Mouse (Mus musculus): ENCODE measurements around the gene Hacd2. TPM values are rescaled to one million over a fixed set of nuclear protein-coding genes. Genes with fewer than 3 reads are reported as not detected.

Gene Hacd2
- polyA plus RNA-seq, 1 experiment from 2014 or later = 89.1 TPM

- ATAC-seq (ENCODE audit: borderline replicate concordance, extremely low read depth, low FRiP score, low TSS enrichment) = no peak
- 21% methylated on average over 11 of the region's 11 CpGs for WGBS
- H3K4me1 ChIP-seq = peaks cover 11% of the 10 kb centered on the region
- H3K27me3 ChIP-seq = no peaks in the 10 kb centered on the region
- peak overlapping the region; percentile 33 for H3K4me2 ChIP-seq
- no peaks in the 10 kb centered on the region for H3K36me3 ChIP-seq
- no peak overlapping the region for H3K4me3 ChIP-seq
- H3K9ac ChIP-seq = no peak overlapping the region
- no peak overlapping the region for H3K27ac ChIP-seq
- no peaks in the 10 kb centered on the region for H3K9me3 ChIP-seq
Observed at GRCm38 (mm10) chr16:35139873-35140619, 117.8 kb downstream of the Hacd2 start.

DNA sequence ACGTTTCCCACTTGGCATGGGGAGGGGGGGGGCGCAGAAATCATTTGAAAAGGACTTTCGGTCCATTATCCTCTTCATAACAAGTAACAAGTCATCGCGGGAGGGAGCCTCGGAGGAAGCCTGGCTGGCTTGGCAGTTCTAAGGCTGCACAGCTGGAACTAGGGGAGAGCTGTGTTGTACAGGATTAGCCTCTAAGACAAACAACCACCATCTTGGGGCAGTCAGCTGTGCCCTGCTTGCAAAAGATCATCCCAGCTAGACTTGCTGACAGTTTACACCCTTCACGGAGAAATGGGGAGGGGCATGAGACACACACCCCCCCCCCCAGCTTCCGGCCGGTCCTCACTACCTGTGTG lies 118.4 kb downstream of the Hacd2 start:
- Histone ChIP-seq H3K9me3 (no peaks in the 10 kb centered on the region), H3K27me3 (no peaks in the 10 kb centered on the region), H3K4me1 (peaks cover 11% of the 10 kb centered on the region), H3K4me2 (peak overlapping the region; percentile 33), H3K9ac (no peak overlapping the region), H3K4me3 (no peak overlapping the region), H3K27ac (no peak overlapping the region), H3K36me3 (no peaks in the 10 kb centered on the region)
- ATAC-seq (ENCODE audit: borderline replicate concordance, extremely low read depth, low FRiP score, low TSS enrichment) = no peak
- whole genome bisulfite sequencing = 34% methylated on average over 9 of the region's 9 CpGs

DNA sequence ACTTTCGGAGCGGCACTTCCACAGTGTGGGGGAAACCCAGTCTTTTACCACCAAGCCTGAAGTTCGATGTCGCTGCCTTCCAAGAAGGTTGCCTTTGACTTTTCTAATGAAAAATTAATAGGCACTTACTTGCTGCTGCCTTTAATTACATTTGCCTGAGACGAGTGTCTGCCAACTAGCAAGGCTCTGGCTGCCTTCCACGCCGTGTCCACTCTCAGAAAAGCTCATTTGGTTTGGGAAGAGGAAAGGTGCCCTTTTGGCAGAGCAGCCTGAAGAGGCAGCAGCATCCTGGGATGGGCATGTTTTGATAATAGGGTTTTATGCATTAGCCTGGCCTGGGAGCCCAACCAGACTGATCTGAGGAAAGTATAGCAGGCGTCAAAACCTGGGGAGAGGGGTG lies 119.6 kb downstream of the Hacd2 start:
- no peak overlapping the region for H3K27ac ChIP-seq
- H3K4me2 ChIP-seq = no peak overlapping the region
- H3K4me3 ChIP-seq = no peak overlapping the region
- no peak overlapping the region for H3K9ac ChIP-seq
- 74% methylated on average over 8 of the region's 8 CpGs for WGBS
- peaks cover 11% of the 10 kb centered on the region for H3K4me1 ChIP-seq
- no peaks in the 10 kb centered on the region for H3K36me3 ChIP-seq
- H3K27me3 ChIP-seq = no peaks in the 10 kb centered on the region
- no peaks in the 10 kb centered on the region for H3K9me3 ChIP-seq
- no peak for ATAC-seq (ENCODE audit: borderline replicate concordance, extremely low read depth, low FRiP score, low TSS enrichment)

DNA sequence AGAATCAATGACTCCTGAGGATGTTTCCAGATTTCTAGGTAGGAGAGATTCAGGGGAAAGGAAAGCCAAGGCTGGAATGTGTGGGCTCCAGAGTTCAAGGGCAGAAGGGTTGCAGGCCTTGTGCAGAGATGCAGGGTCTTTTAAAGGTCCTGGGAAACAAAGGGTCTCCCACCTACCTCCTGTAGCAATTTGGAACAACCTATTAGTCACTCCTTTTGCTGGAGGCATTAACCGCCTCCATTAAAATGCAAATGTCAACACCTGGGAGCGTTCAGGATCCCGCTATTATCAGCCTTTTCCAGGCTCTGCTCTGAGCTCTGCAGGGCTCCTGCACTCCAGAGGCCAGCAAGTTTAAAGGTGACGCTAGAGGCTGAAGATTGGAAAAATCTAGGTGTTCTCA lies 123.9 kb downstream of the Hacd2 start:
- Histone ChIP-seq H3K36me3 (no peaks in the 10 kb centered on the region), H3K27ac (no peak overlapping the region), H3K9ac (no peak overlapping the region), H3K4me2 (no peak overlapping the region), H3K4me3 (no peak overlapping the region), H3K4me1 (no peaks in the 10 kb centered on the region), H3K27me3 (no peaks in the 10 kb centered on the region), H3K9me3 (no peaks in the 10 kb centered on the region)
- no peak for ATAC-seq (ENCODE audit: borderline replicate concordance, extremely low read depth, low FRiP score, low TSS enrichment)
- 26% methylated on average over 4 of the region's 4 CpGs for WGBS

- no peaks in the 10 kb centered on the region for H3K36me3 ChIP-seq
- no peak overlapping the region for H3K4me3 ChIP-seq
- no peaks in the 10 kb centered on the region for H3K9me3 ChIP-seq
- WGBS = 5% methylated on average over 12 of the region's 12 CpGs
- no peak overlapping the region for H3K27ac ChIP-seq
- H3K9ac ChIP-seq = no peak overlapping the region
- peaks cover 21% of the 10 kb centered on the region for H3K4me1 ChIP-seq
- peak overlapping the region; percentile 99; the same call in 1 of the 2 replicates for H3K4me2 ChIP-seq
- H3K27me3 ChIP-seq = peaks cover 66% of the 10 kb centered on the region
- ATAC-seq (ENCODE audit: borderline replicate concordance, extremely low read depth, low FRiP score, low TSS enrichment) = no peak
Observed at GRCm38 (mm10) chr16:35153146-35153755, 131.0 kb downstream of the Hacd2 start.

DNA sequence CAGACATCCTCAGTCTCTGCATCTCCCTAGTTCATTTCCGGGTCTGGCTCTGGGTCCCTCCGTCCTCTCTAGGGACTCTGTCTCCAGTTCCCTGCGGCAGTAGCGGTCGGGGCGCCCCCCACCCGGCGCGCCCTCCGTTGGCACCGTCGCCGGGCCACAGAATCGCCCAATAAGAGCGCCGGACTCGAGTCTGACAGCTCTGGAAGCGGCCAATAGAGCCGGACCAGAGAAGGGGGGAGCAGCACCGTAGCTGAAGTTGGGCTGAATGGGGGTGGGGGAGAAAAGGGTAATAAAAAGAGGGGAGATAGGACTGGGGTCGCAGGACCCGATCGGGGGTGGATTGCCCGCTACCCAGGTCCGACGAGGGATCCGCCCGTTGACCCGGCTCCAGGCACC lies 132.0 kb downstream of the Hacd2 start:
- H3K27me3 ChIP-seq = peaks cover 73% of the 10 kb centered on the region
- H3K4me2 ChIP-seq = peak overlapping the region; percentile 99
- under 1% methylated on average over 29 of the region's 29 CpGs for WGBS
- peaks cover 21% of the 10 kb centered on the region for H3K4me1 ChIP-seq
- no peaks in the 10 kb centered on the region for H3K9me3 ChIP-seq
- peak overlapping the region; percentile 61 for H3K9ac ChIP-seq
- H3K4me3 ChIP-seq = peak overlapping the region; percentile 66
- peak; percentile 56; the same call in 1 of the 2 replicates for ATAC-seq (ENCODE audit: borderline replicate concordance, extremely low read depth, low FRiP score, low TSS enrichment)
- H3K36me3 ChIP-seq = no peaks in the 10 kb centered on the region
- H3K27ac ChIP-seq = no peak overlapping the region

DNA sequence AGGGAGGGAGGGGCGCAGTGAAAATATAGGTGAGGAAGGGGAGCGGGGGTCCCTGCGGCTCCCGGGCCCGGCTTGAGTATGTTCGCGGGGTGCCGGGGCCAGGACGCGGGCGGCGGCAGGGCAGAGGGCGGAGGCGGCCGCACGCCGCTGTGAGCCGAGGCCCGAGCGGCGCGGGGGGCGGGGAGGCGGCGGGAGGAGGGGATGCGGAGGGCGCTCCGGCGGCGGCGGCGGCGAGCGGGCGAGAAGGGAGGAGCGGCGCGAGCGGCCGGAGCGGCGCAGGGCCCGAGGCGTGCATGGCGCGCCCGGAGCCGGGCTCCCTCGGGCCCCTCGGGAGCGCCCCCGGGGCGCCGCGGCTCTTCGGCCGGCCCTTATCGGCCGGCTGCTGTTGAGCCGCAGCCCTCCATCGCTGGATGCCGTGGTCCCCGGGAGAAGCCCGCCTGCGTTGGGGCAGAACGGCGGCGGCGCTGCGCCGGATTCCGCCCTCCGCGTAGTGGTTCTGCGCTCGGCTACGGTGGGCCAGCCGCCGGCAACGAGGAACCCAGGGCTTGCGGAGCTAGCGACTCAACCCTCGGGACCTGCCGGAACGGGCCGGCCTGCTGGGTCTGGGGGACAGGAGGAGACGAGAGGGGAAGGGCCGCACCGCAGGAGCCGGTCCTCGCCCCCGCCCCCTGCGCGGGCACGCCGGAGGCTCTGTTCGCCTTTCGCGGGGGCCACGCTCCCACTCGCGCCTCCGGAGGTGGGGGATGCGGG lies 132.6 kb downstream of the Hacd2 start, which contains the start of gene Adcy5:
Gene Adcy5, plus strand, starts transcription at position 237 of the 750 bp plus-strand sequence.
- peak within 1 kb of the TSS; percentile 61 for H3K9ac ChIP-seq
- under 1% methylated on average over 58 of the region's 104 CpGs for WGBS
- peaks cover 73% of the 10 kb centered on the region for H3K27me3 ChIP-seq
- no peaks in the 10 kb centered on the region for H3K36me3 ChIP-seq
- peak within 1 kb of the TSS; percentile 35; the same call in 1 of the 2 replicates for H3K27ac ChIP-seq
- H3K9me3 ChIP-seq = no peaks in the 10 kb centered on the region
- ATAC-seq (ENCODE audit: borderline replicate concordance, extremely low read depth, low FRiP score, low TSS enrichment) = peak; percentile 50
- H3K4me2 ChIP-seq = peak within 1 kb of the TSS; percentile 99
- peaks cover 21% of the 10 kb centered on the region for H3K4me1 ChIP-seq
- H3K4me3 ChIP-seq = peak within 1 kb of the TSS; percentile 66

GRCm38 (mm10) chr16:35155391-35156305 lies 133.4 kb downstream of the Hacd2 start:
- peak; percentile 33 for ATAC-seq (ENCODE audit: borderline replicate concordance, extremely low read depth, low FRiP score, low TSS enrichment)
- Histone ChIP-seq H3K4me3 (peak overlapping the region; percentile 66), H3K27ac (0 out of 2 replicates have a peak overlapping the region, but pooled peaks have one; percentile 35), H3K4me1 (peaks cover 21% of the 10 kb centered on the region), H3K9ac (peak overlapping the region; percentile 61), H3K9me3 (no peaks in the 10 kb centered on the region), H3K4me2 (peak overlapping the region; percentile 99), H3K36me3 (no peaks in the 10 kb centered on the region), H3K27me3 (peaks cover 73% of the 10 kb centered on the region)
- WGBS = 1% methylated on average over 75 of the region's 87 CpGs

DNA sequence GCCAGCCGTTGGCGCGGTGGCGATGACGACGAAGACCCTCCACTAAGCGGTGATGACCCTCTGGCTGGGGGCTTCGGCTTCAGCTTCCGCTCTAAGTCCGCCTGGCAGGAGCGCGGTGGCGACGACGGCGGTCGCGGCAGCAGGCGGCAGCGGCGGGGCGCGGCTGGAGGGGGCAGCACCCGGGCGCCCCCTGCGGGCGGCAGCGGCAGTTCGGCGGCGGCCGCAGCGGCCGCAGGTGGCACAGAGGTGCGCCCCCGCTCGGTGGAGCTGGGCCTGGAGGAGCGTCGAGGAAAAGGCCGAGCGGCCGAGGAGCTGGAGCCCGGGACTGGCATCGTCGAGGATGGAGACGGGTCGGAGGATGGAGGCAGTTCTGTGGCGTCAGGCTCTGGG lies 134.1 kb downstream of the Hacd2 start:
- H3K4me1 ChIP-seq = peaks cover 21% of the 10 kb centered on the region
- H3K36me3 ChIP-seq = no peaks in the 10 kb centered on the region
- WGBS = 2% methylated on average over 47 of the region's 48 CpGs
- peak overlapping the region; percentile 66 for H3K4me3 ChIP-seq
- peak overlapping the region; percentile 99 for H3K4me2 ChIP-seq
- peak overlapping the region; percentile 61; the same call in 1 of the 2 replicates for H3K9ac ChIP-seq
- H3K9me3 ChIP-seq = no peaks in the 10 kb centered on the region
- H3K27me3 ChIP-seq = peaks cover 72% of the 10 kb centered on the region
- no peak overlapping the region for H3K27ac ChIP-seq
- ATAC-seq (ENCODE audit: borderline replicate concordance, extremely low read depth, low FRiP score, low TSS enrichment) = 0 out of 2 replicates have a peak, but pooled peaks have one; percentile 0

DNA sequence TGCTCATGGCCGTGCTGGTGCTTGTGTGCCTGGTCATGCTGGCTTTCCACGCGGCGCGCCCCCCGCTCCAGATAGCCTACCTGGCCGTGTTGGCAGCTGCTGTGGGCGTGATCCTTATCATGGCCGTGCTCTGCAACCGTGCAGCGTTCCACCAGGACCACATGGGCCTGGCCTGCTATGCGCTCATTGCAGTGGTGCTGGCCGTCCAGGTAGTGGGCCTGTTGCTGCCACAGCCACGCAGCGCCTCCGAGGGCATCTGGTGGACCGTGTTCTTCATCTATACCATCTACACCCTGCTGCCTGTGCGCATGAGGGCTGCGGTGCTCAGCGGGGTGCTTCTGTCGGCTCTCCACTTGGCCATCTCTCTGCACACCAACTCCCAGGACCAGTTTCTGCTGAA lies 134.6 kb downstream of the Hacd2 start:
- no peaks in the 10 kb centered on the region for H3K36me3 ChIP-seq
- H3K4me2 ChIP-seq = peak overlapping the region; percentile 99
- H3K4me3 ChIP-seq = peak overlapping the region; percentile 66; the same call in 1 of the 2 replicates
- no peak for ATAC-seq (ENCODE audit: borderline replicate concordance, extremely low read depth, low FRiP score, low TSS enrichment)
- no peak overlapping the region for H3K9ac ChIP-seq
- H3K27me3 ChIP-seq = peaks cover 67% of the 10 kb centered on the region
- peaks cover 21% of the 10 kb centered on the region for H3K4me1 ChIP-seq
- no peaks in the 10 kb centered on the region for H3K9me3 ChIP-seq
- H3K27ac ChIP-seq = no peak overlapping the region
- WGBS = 73% methylated on average over 21 of the region's 21 CpGs

Data from lung, embryonic 15.5 days (tissue).